Mouse (Mus musculus) frontal cortex, adult 2 months (tissue): Measurements from ENCODE around the gene Hist1h3a. TPM values are rescaled to one million over a fixed set of nuclear protein-coding genes. Genes with fewer than 3 reads are reported as not detected.

Source experiments
- DNase-seq, 2 experiments: peaks; one replicate each; pipeline ENCODE4 v3.0.0; 2022; ENCODE audit warnings: low spot score in 1 of 2; ENCODE audit errors: extremely low spot score in 1 of 2
- polyA plus RNA-seq: library from polyadenylated mRNA; depleted of rRNA; stranded (reverse); fragments of >200 nt; gene quantifications from 2 replicates; pipeline ENCODE4 v1.2.3, GENCODE M21; 2012; rRNA removed

Hist1h3a gene
- polyA plus RNA-seq, 1 experiment, result 1.2 TPM

DNA sequence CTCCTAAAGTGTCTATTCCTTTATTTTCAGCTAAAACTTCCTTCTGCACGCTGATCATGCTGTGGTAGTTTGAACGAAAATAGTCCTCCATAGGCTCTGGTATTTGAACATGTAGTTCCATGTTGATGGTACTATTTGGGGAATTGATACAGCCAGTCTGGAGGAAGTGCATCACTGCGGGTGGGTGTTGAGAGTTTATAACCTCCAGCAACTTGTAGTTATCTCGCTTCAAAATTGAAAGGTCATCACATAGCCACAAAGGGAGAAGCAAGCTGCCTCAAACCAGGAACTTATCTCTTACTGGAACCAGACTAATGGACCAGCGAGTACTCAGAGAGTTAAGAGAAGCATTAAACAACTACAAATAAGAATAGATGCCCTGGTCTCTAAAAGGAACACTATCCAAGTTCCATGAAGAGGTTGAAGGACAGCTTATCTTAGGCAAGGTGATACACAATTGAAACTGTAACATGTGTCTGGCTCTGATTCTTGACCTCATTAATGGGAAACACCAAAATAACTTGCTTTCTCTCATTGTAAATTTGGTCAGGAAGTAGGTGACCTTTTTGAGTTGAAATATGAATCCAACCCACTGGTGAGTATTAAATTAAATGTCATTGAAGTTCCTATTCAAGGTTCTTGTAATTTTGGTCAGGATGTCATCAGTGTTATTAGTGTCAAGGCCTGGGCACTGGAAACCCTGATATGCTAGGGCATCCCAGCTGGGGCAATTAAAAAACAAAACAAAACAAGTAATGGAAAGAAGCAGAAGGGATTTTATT is 45.7 kb downstream of the Hist1h3a start:
- DNase-seq, result no peak

Other genes starting within 250 kb of the Hist1h3a start
- 26.6 and 33.5 TPM in 2 replicates for gene Hist1h4h, start 231.3 kb downstream of the Hist1h3a start, polyA plus RNA-seq
- 3.9 and 9.2 TPM in 2 replicates for gene Hist1h2af, start 228.5 kb downstream of the Hist1h3a start, polyA plus RNA-seq
- gene Hist1h3g, start 227.0 kb downstream of the Hist1h3a start, polyA plus RNA-seq, result 0.46 and 0.82 TPM in 2 replicates
- 0.15 and 0.44 TPM in 2 replicates for gene Hist1h2bh, start 219.0 kb downstream of the Hist1h3a start, polyA plus RNA-seq
- gene Hist1h3f, start 218.3 kb downstream of the Hist1h3a start, polyA plus RNA-seq, result 0.22 and 0.59 TPM in 2 replicates
- gene Hist1h4f, start 210.7 kb downstream of the Hist1h3a start, polyA plus RNA-seq, result 2.8 and 3.7 TPM in 2 replicates
- 0.14 and 0.19 TPM in 2 replicates for gene Hist1h1d, start 209.1 kb downstream of the Hist1h3a start, polyA plus RNA-seq
- 2.2 and 3.3 TPM in 2 replicates for gene Hist1h3e, start 200.0 kb downstream of the Hist1h3a start, polyA plus RNA-seq
- gene Hist1h2ae, start 191.2 kb downstream of the Hist1h3a start, polyA plus RNA-seq, result 0.56 and 1.7 TPM in 2 replicates
- 9.7 and 10.4 TPM in 2 replicates for gene Hist1h2bg, start 191.0 kb downstream of the Hist1h3a start, polyA plus RNA-seq
- 0.80 and 1.6 TPM in 2 replicates for gene Hist1h2bf, start 188.2 kb downstream of the Hist1h3a start, polyA plus RNA-seq
- gene Hist1h2ad, start 188.0 kb downstream of the Hist1h3a start, polyA plus RNA-seq, result 1.6 and 1.9 TPM in 2 replicates
- gene Hist1h3d, start 186.6 kb downstream of the Hist1h3a start, polyA plus RNA-seq, result 2.8 and 3.4 TPM in 2 replicates
- 3.4 and 4.3 TPM in 2 replicates for gene Hist1h4d, start 180.8 kb downstream of the Hist1h3a start, polyA plus RNA-seq
- gene Hist1h2be, start 141.3 kb downstream of the Hist1h3a start, polyA plus RNA-seq, result 4.3 and 4.7 TPM in 2 replicates
- gene Hist1h1e, start 139.8 kb downstream of the Hist1h3a start, polyA plus RNA-seq, result 2.8 and 3.3 TPM in 2 replicates
- 1.7 and 2.1 TPM in 2 replicates for gene Hist1h2ac, start 78.4 kb downstream of the Hist1h3a start, polyA plus RNA-seq
- 154 and 172 TPM in 2 replicates for gene Hist1h2bc, start 78.2 kb downstream of the Hist1h3a start, polyA plus RNA-seq
- not detected in 2 replicates for gene Hist1h1t, start 66.6 kb downstream of the Hist1h3a start, polyA plus RNA-seq
- 3.1 and 3.3 TPM in 2 replicates for gene Hist1h4c, start 63.9 kb downstream of the Hist1h3a start, polyA plus RNA-seq
- 3.8 and 4.4 TPM in 2 replicates for gene Hfe, start 51.5 kb downstream of the Hist1h3a start, polyA plus RNA-seq
- gene Hist1h1c, start 23.6 kb downstream of the Hist1h3a start, polyA plus RNA-seq, result 40.7 and 52.1 TPM in 2 replicates
- 0.24 and 0.46 TPM in 2 replicates for gene Hist1h3c, start 16.8 kb downstream of the Hist1h3a start, polyA plus RNA-seq
- gene Hist1h2bb, start 15.7 kb downstream of the Hist1h3a start, polyA plus RNA-seq, result 0.74 and 1.3 TPM in 2 replicates
- gene Hist1h2ab, start 11.3 kb downstream of the Hist1h3a start, polyA plus RNA-seq, result 0.82 and 2.8 TPM in 2 replicates
- 0.76 and 1.1 TPM in 2 replicates for gene Hist1h3b, start 10.1 kb downstream of the Hist1h3a start, polyA plus RNA-seq
- gene Hist1h4b, start 5.4 kb downstream of the Hist1h3a start, polyA plus RNA-seq, result 2.9 and 4.5 TPM in 2 replicates
- gene Hist1h4a, start 1.2 kb downstream of the Hist1h3a start, polyA plus RNA-seq, result 3.8 and 4.6 TPM in 2 replicates
- gene Hist1h1a, start 1.3 kb upstream of the Hist1h3a start, polyA plus RNA-seq, result 0.36 and 0.58 TPM in 2 replicates
- 0.24 and 0.40 TPM in 2 replicates for gene Trim38, start 7.5 kb upstream of the Hist1h3a start, polyA plus RNA-seq
- 0.02 and 0.04 TPM in 2 replicates for gene Slc17a2, start 44.6 kb upstream of the Hist1h3a start, polyA plus RNA-seq
- gene Slc17a3, start 77.0 kb upstream of the Hist1h3a start, polyA plus RNA-seq, result not detected in 2 replicates
- not detected in 2 replicates for gene Slc17a1, start 105.4 kb upstream of the Hist1h3a start, polyA plus RNA-seq
- gene Slc17a4, start 152.6 kb upstream of the Hist1h3a start, polyA plus RNA-seq, result not detected in 2 replicates
- not detected in 2 replicates for gene Hist1h2ba, start 171.8 kb upstream of the Hist1h3a start, polyA plus RNA-seq
- gene Hist1h2aa, start 172.1 kb upstream of the Hist1h3a start, polyA plus RNA-seq, result not detected in 2 replicates
- gene Scgn, start 228.8 kb upstream of the Hist1h3a start, polyA plus RNA-seq, result 30.6 and 32.2 TPM in 2 replicates